Mouse (Mus musculus): Measurements from ENCODE around the gene Ecsit. TPM values are rescaled to one million over a fixed set of nuclear protein-coding genes. Genes with fewer than 3 reads are reported as not detected.

Ecsit gene
- polyA plus RNA-seq, 1 experiment, result 72.6 TPM

GRCm38 (mm10) chr9:22051161-22051957 lies 33.9 kb downstream of the Ecsit start:
- H3K36me3 ChIP-seq (ENCODE audit: control insufficient read depth, insufficient read depth, low read length), result no peaks in the 10 kb centered on the region
- peaks cover 2% of the 10 kb centered on the region; the same call in 1 of the 2 replicates for H3K27me3 ChIP-seq (ENCODE audit: control insufficient read depth, insufficient read depth, low read length)
- H3K4me3 ChIP-seq (ENCODE audit: control insufficient read depth, low read depth, low read length), result peak overlapping the region; percentile 76
- TF ChIP-seq CTCF (IDR thresholded peaks at IDR 0.05; ENCODE audit: control insufficient read depth, insufficient read depth, insufficient replicate concordance, low read depth, low read length), result no peak
- peaks cover 32% of the 10 kb centered on the region for H3K4me1 ChIP-seq (ENCODE audit: control insufficient read depth, insufficient read depth, low read length)
- no peak overlapping the region for H3K27ac ChIP-seq (ENCODE audit: control insufficient read depth, insufficient read depth, low read depth, low read length)

- H3K4me1 ChIP-seq (ENCODE audit: control insufficient read depth, insufficient read depth, low read length), result peaks cover 28% of the 10 kb centered on the region
- peak overlapping the region; percentile 51 for H3K4me3 ChIP-seq (ENCODE audit: control insufficient read depth, low read depth, low read length)
- peaks cover 2% of the 10 kb centered on the region; the same call in 1 of the 2 replicates for H3K27me3 ChIP-seq (ENCODE audit: control insufficient read depth, insufficient read depth, low read length)
- TF ChIP-seq CTCF (IDR thresholded peaks at IDR 0.05; ENCODE audit: control insufficient read depth, insufficient read depth, insufficient replicate concordance, low read depth, low read length), result no peak
- TF ChIP-seq POLR2A (IDR thresholded peaks at IDR 0.05; ENCODE audit: control insufficient read depth, low read depth, low read length), result no peak
- H3K27ac ChIP-seq (ENCODE audit: control insufficient read depth, insufficient read depth, low read depth, low read length), result no peak overlapping the region
- no peaks in the 10 kb centered on the region for H3K36me3 ChIP-seq (ENCODE audit: control insufficient read depth, insufficient read depth, low read length)
Observed at GRCm38 (mm10) chr9:22050351-22050889, 34.8 kb downstream of the Ecsit start.

- Histone ChIP-seq H3K27ac (ENCODE audit: control insufficient read depth, insufficient read depth, low read depth, low read length) (no peak overlapping the region), H3K4me3 (ENCODE audit: control insufficient read depth, low read depth, low read length) (no peak overlapping the region), H3K27me3 (ENCODE audit: control insufficient read depth, insufficient read depth, low read length) (peaks cover 2% of the 10 kb centered on the region; the same call in 1 of the 2 replicates), H3K4me1 (ENCODE audit: control insufficient read depth, insufficient read depth, low read length) (peaks cover 23% of the 10 kb centered on the region), H3K36me3 (ENCODE audit: control insufficient read depth, insufficient read depth, low read length) (no peaks in the 10 kb centered on the region)
- TF ChIP-seq CTCF (IDR thresholded peaks at IDR 0.05; ENCODE audit: control insufficient read depth, insufficient read depth, insufficient replicate concordance, low read depth, low read length), result no peak
- TF ChIP-seq POLR2A (IDR thresholded peaks at IDR 0.05; ENCODE audit: control insufficient read depth, low read depth, low read length), result no peak
Observed at GRCm38 (mm10) chr9:22049721-22050270, 35.4 kb downstream of the Ecsit start.

- Histone ChIP-seq H3K27ac (ENCODE audit: control insufficient read depth, insufficient read depth, low read depth, low read length) (no peak overlapping the region), H3K4me3 (ENCODE audit: control insufficient read depth, low read depth, low read length) (no peak overlapping the region), H3K27me3 (ENCODE audit: control insufficient read depth, insufficient read depth, low read length) (peaks cover 2% of the 10 kb centered on the region; the same call in 1 of the 2 replicates), H3K4me1 (ENCODE audit: control insufficient read depth, insufficient read depth, low read length) (peaks cover 18% of the 10 kb centered on the region), H3K36me3 (ENCODE audit: control insufficient read depth, insufficient read depth, low read length) (no peaks in the 10 kb centered on the region)
- TF ChIP-seq POLR2A (IDR thresholded peaks at IDR 0.05; ENCODE audit: control insufficient read depth, low read depth, low read length) (no peak), CTCF (IDR thresholded peaks at IDR 0.05; ENCODE audit: control insufficient read depth, insufficient read depth, insufficient replicate concordance, low read depth, low read length) (no peak)
Observed at GRCm38 (mm10) chr9:22049315-22049714, 35.9 kb downstream of the Ecsit start.

GRCm38 (mm10) chr9:22047329-22047728 lies 37.9 kb downstream of the Ecsit start:
- no peak for TF ChIP-seq CTCF (IDR thresholded peaks at IDR 0.05; ENCODE audit: control insufficient read depth, insufficient read depth, insufficient replicate concordance, low read depth, low read length)
- no peak for TF ChIP-seq POLR2A (IDR thresholded peaks at IDR 0.05; ENCODE audit: control insufficient read depth, low read depth, low read length)
- peaks cover 17% of the 10 kb centered on the region for H3K4me1 ChIP-seq (ENCODE audit: control insufficient read depth, insufficient read depth, low read length)
- H3K36me3 ChIP-seq (ENCODE audit: control insufficient read depth, insufficient read depth, low read length), result no peaks in the 10 kb centered on the region
- H3K27ac ChIP-seq (ENCODE audit: control insufficient read depth, insufficient read depth, low read depth, low read length), result no peak overlapping the region
- H3K27me3 ChIP-seq (ENCODE audit: control insufficient read depth, insufficient read depth, low read length), result peaks cover 2% of the 10 kb centered on the region; the same call in 1 of the 2 replicates
- no peak overlapping the region for H3K4me3 ChIP-seq (ENCODE audit: control insufficient read depth, low read depth, low read length)

GRCm38 (mm10) chr9:22041832-22042231 lies 43.4 kb downstream of the Ecsit start:
- no peaks in the 10 kb centered on the region for H3K36me3 ChIP-seq (ENCODE audit: control insufficient read depth, insufficient read depth, low read length)
- H3K27me3 ChIP-seq (ENCODE audit: control insufficient read depth, insufficient read depth, low read length), result no peaks in the 10 kb centered on the region
- H3K4me3 ChIP-seq (ENCODE audit: control insufficient read depth, low read depth, low read length), result no peak overlapping the region
- TF ChIP-seq POLR2A (IDR thresholded peaks at IDR 0.05; ENCODE audit: control insufficient read depth, low read depth, low read length), result no peak
- TF ChIP-seq CTCF (IDR thresholded peaks at IDR 0.05; ENCODE audit: control insufficient read depth, insufficient read depth, insufficient replicate concordance, low read depth, low read length), result no peak
- H3K27ac ChIP-seq (ENCODE audit: control insufficient read depth, insufficient read depth, low read depth, low read length), result no peak overlapping the region
- no peaks in the 10 kb centered on the region for H3K4me1 ChIP-seq (ENCODE audit: control insufficient read depth, insufficient read depth, low read length)

- H3K27ac ChIP-seq (ENCODE audit: control insufficient read depth, insufficient read depth, low read depth, low read length), result no peak overlapping the region
- H3K27me3 ChIP-seq (ENCODE audit: control insufficient read depth, insufficient read depth, low read length), result no peaks in the 10 kb centered on the region
- H3K36me3 ChIP-seq (ENCODE audit: control insufficient read depth, insufficient read depth, low read length), result no peaks in the 10 kb centered on the region
- TF ChIP-seq POLR2A (IDR thresholded peaks at IDR 0.05; ENCODE audit: control insufficient read depth, low read depth, low read length) (no peak), CTCF (IDR thresholded peaks at IDR 0.05; ENCODE audit: control insufficient read depth, insufficient read depth, insufficient replicate concordance, low read depth, low read length) (no peak)
- no peak overlapping the region for H3K4me3 ChIP-seq (ENCODE audit: control insufficient read depth, low read depth, low read length)
- H3K4me1 ChIP-seq (ENCODE audit: control insufficient read depth, insufficient read depth, low read length), result peaks cover 3% of the 10 kb centered on the region
Observed at GRCm38 (mm10) chr9:22037826-22038225, 47.4 kb downstream of the Ecsit start.

Data from testis, adult 2 months (tissue).